ENCODE assay signal across 9 mouse cellular contexts in the genomic region with DNA sequence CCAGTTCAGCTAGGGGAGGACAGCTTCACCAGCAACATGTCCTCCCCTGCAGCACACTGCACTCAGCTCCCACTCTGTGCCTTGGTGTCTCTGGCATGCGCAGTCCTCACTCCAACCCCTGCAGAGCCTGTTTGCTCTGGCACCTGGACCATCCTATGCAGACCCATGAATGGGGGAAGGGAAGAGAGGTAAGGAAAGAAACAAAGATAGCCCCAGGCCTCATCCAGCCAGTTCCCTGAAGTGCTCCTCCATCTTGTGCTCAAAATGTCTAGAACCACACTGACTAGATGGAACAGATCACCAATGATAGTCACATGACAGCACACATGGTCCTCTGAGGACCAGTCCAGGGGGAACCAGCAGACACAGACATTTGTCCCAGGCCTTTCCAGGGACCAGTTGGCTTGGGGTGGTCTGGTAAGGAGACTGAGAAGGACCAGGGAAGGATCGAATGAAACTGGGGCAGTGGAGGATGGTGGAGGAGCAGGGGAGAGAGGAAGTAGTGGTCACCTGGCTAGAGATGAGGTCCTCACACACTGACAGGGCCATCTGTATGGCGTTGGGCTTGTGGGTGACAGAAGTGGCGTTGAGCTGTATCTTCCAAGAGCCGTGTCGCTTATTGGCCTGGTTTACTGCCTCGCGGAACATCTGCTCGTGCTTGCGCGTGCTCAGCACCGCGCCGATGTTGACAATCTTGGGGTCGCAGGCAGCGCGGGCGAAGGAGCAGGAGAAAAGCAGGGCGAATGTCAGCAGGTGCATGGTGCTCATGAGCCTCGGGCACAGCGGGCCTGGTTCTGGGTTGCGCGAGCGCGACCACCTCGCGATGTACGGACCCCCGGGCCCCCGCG. TPM values are rescaled to one million over a fixed set of nuclear protein-coding genes. Genes with fewer than 3 reads are reported as not detected.
DNase-seq lines count a peak whose midpoint lies in the region; ATAC-seq lines count a peak whose summit lies in the region.
"Had no signal": no experiment of that assay in that cellular context is flagged by ENCODE, and none has a peak within 500 bp of the region (broad histone marks: within the 10 kb centered on the region; RNA-seq: fewer than 3 reads in every experiment).

No protein-coding gene starts in this region.

- H3K27me3 ChIP-seq in forebrain, embryonic 16.5 days (replicated peaks; ENCODE audit: control insufficient read depth, insufficient read depth, low read length), result peaks cover 39% of the 10 kb centered on the region
- peaks cover 81% of the 10 kb centered on the region for H3K27me3 ChIP-seq in liver, embryonic 13.5 days

- peak; percentile 55 to 78 for DNase-seq in layer of hippocampus, adult 18-20 months (ENCODE audit: low spot score in 2 of 2)
- no peak for DNase-seq in layer of hippocampus, adult 9-10 months (ENCODE audit: low spot score)
- peak; percentile 77 for DNase-seq in cerebellum, adult 11-12 months
- DNase-seq in liver, embryonic 13.5 days, result no peak
- DNase-seq in telencephalon, adult 2 months (ENCODE audit: low read depth, low spot score), result peak; percentile 77
- DNase-seq in embryo, embryonic 10.5 days (ENCODE audit: low spot score), result no peak

- H3K36me3 ChIP-seq in forebrain, embryonic 16.5 days (ENCODE audit: control insufficient read depth, insufficient read depth), result no peaks in the 10 kb centered on the region
- H3K36me3 ChIP-seq in liver, embryonic 13.5 days, result no peaks in the 10 kb centered on the region

- peak overlapping the region; percentile 75 for H3K9ac ChIP-seq in forebrain, embryonic 16.5 days (replicated peaks; ENCODE audit: low read depth, low read length)
- no peak overlapping the region for H3K9ac ChIP-seq in liver, embryonic 13.5 days

- peaks cover 10% of the 10 kb centered on the region for H3K4me1 ChIP-seq in forebrain, embryonic 16.5 days (replicated peaks; ENCODE audit: control insufficient read depth, insufficient read depth, low read length)
- peaks cover 9% of the 10 kb centered on the region for H3K4me1 ChIP-seq in liver, embryonic 13.5 days (replicated peaks)

- H3K27ac ChIP-seq in forebrain, embryonic 16.5 days (ENCODE audit: low read length), result peak overlapping the region; percentile 84
- no peak overlapping the region for H3K27ac ChIP-seq in liver, embryonic 13.5 days

- H3K4me3 ChIP-seq in forebrain, embryonic 16.5 days (replicated peaks; ENCODE audit: low read length), result peak overlapping the region; percentile 69
- peak overlapping the region; percentile 39; the same call in 1 of the 2 replicates for H3K4me3 ChIP-seq in liver, embryonic 13.5 days (replicated peaks)

- H3K9me3 ChIP-seq in forebrain, embryonic 16.5 days (ENCODE audit: control insufficient read depth, low read length), result no peaks in the 10 kb centered on the region
- H3K9me3 ChIP-seq in liver, embryonic 13.5 days (replicated peaks), result no peaks in the 10 kb centered on the region

- H3K4me2 ChIP-seq in forebrain, embryonic 16.5 days (ENCODE audit: low read length), result peak overlapping the region; percentile 64
- H3K4me2 ChIP-seq in liver, embryonic 13.5 days, result peak overlapping the region; percentile 52

- ATAC-seq in forebrain, embryonic 16.5 days, result peak; percentile 57
- ATAC-seq in liver, embryonic 13.5 days (ENCODE audit: low read depth), result no peak
- ATAC-seq in megakaryocyte progenitor cell, adult 5-6 weeks (replicated peaks; ENCODE audit: poor library complexity), result no peak; the same call in 1 of the 2 replicates

- 5% methylated on average over 31 of the region's 31 CpGs for WGBS in forebrain, embryonic 16.5 days
- WGBS in liver, embryonic 13.5 days (ENCODE audit: insufficient replicate concordance), result 7% methylated on average over 31 of the region's 31 CpGs

RNA-seq across cellular contexts. Expression of a gene that starts 0.6 kb away (rescaled TPM):
- 100 to 1,000 TPM; 393 to 422 TPM for total RNA-seq in layer of hippocampus, adult 18-20 months (2021)
- polyA plus RNA-seq in forebrain, embryonic 16.5 days (2015; fragmentation: Nextera tagmentation; extraction: Ambion mirVana), result 19.0 and 29.4 TPM in 2 replicates
- 0.12 and 0.41 TPM in 2 replicates for polyA plus RNA-seq in liver, embryonic 13.5 days (2015; fragmentation: Nextera tagmentation; extraction: Ambion mirVana)
- total RNA-seq in megakaryocyte progenitor cell, adult 5-6 weeks (2015), result not detected in 2 replicates
- total RNA-seq in megakaryocyte progenitor cell, adult 5-6 weeks (2017), result not detected in 2 replicates

RNA-seq across cellular contexts. Expression of a gene that starts 13.8 kb away (rescaled TPM):
- total RNA-seq in layer of hippocampus, adult 18-20 months (2021), result 10 to 100 TPM; 59.6 to 62.4 TPM
- 50.6 and 54.6 TPM in 2 replicates for polyA plus RNA-seq in forebrain, embryonic 16.5 days (2015; fragmentation: Nextera tagmentation; extraction: Ambion mirVana)
- 18.8 and 27.1 TPM in 2 replicates for polyA plus RNA-seq in liver, embryonic 13.5 days (2015; fragmentation: Nextera tagmentation; extraction: Ambion mirVana)
- total RNA-seq in megakaryocyte progenitor cell, adult 5-6 weeks (2015), result 19.1 and 23.4 TPM in 2 replicates
- 42.5 and 52.1 TPM in 2 replicates for total RNA-seq in megakaryocyte progenitor cell, adult 5-6 weeks (2017)

RNA-seq across cellular contexts. Expression of a gene that starts 28.6 kb away (rescaled TPM):
- total RNA-seq in layer of hippocampus, adult 18-20 months (2021), result not detected
- 0.21 TPM in 1 of 2 replicates, not detected in the other for polyA plus RNA-seq in forebrain, embryonic 16.5 days (2015; fragmentation: Nextera tagmentation; extraction: Ambion mirVana)
- not detected in 2 replicates for polyA plus RNA-seq in liver, embryonic 13.5 days (2015; fragmentation: Nextera tagmentation; extraction: Ambion mirVana)
- not detected in 2 replicates for total RNA-seq in megakaryocyte progenitor cell, adult 5-6 weeks (2015)
- total RNA-seq in megakaryocyte progenitor cell, adult 5-6 weeks (2017), result not detected in 2 replicates

RNA-seq across cellular contexts. Expression of a gene that starts 30.4 kb away (rescaled TPM):
- total RNA-seq in layer of hippocampus, adult 18-20 months (2021), result not detected
- not detected in 2 replicates for polyA plus RNA-seq in forebrain, embryonic 16.5 days (2015; fragmentation: Nextera tagmentation; extraction: Ambion mirVana)
- not detected in 2 replicates for polyA plus RNA-seq in liver, embryonic 13.5 days (2015; fragmentation: Nextera tagmentation; extraction: Ambion mirVana)
- total RNA-seq in megakaryocyte progenitor cell, adult 5-6 weeks (2015), result not detected in 2 replicates
- total RNA-seq in megakaryocyte progenitor cell, adult 5-6 weeks (2017), result not detected in 2 replicates
- polyA plus RNA-seq: large intestine, adult 2 months had no signal

RNA-seq across cellular contexts. Expression of a gene that starts 37.8 kb away (rescaled TPM):
- total RNA-seq in layer of hippocampus, adult 18-20 months (2021), result 10 to 100 TPM; 35.4 to 36.7 TPM
- 21.5 and 26.9 TPM in 2 replicates for polyA plus RNA-seq in forebrain, embryonic 16.5 days (2015; fragmentation: Nextera tagmentation; extraction: Ambion mirVana)
- 9.0 and 10.5 TPM in 2 replicates for polyA plus RNA-seq in liver, embryonic 13.5 days (2015; fragmentation: Nextera tagmentation; extraction: Ambion mirVana)
- 15.8 and 16.3 TPM in 2 replicates for total RNA-seq in megakaryocyte progenitor cell, adult 5-6 weeks (2015)
- 19.1 and 32.9 TPM in 2 replicates for total RNA-seq in megakaryocyte progenitor cell, adult 5-6 weeks (2017)

Comparison
In these comparisons a context has a peak if more than half of its experiments do, and no peak if none do; other contexts are left out.
1. DNase-seq: peak in layer of hippocampus, adult 18-20 months (2 of 2), cerebellum, adult 11-12 months (single experiment) and telencephalon, adult 2 months (single experiment); none in layer of hippocampus, adult 9-10 months (single experiment), liver, embryonic 13.5 days (single experiment) and embryo, embryonic 10.5 days (single experiment).
2. RNA of a gene that starts 0.6 kb away (total RNA-seq): 393 to 422 TPM in layer of hippocampus, adult 18-20 months; not detected in megakaryocyte progenitor cell, adult 5-6 weeks; every median in the first group is over 100 times any median in the second.